Mouse (Mus musculus) neutrophil, adult 5-6 weeks (primary cell): ENCODE results near the gene Socs1. TPM values are rescaled to one million over a fixed set of nuclear protein-coding genes. Genes with fewer than 3 reads are reported as not detected.

Source experiments
- ATAC-seq: fragments of 151-379, 151-347 bp; 2 replicates; pipeline ENCODE4 v1.8.0; 2017; ENCODE audit warnings: mild to moderate bottlenecking, moderate TSS enrichment; ENCODE audit not compliant: insufficient number of reproducible peaks, poor library complexity, low FRiP score, severe bottlenecking; ENCODE audit errors: extremely low read depth
- total RNA-seq: library from RNA; stranded (forward); fragments of 200-1000 nt; gene quantifications from 2 replicates; pipeline ENCODE4 v1.2.3, GENCODE M21; 2017

Socs1 gene
- total RNA-seq, 1 experiment from 2014 or later, result 3.5 TPM

DNA sequence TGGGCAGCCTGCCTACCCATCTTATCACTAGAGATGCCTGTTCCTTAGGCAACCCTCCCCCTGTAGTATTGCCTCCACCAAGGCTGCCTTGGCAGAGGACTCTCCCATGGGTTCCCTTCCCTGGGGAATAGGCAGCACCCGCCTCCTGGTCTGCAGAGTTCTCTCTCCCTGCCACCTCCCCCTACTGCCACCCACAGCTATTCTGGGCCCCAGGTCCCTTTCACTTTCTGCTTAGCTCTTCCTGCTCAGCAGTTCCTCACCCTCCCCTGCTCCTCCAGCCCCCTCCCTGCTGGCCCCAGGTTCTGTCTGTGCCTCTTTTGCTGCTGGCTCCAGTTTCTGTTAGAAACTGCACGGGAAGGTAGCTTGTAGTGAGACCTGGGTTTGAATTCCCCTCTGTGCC is 15.7 kb downstream of the Socs1 start:
- ATAC-seq, result peak; percentile 54

DNA sequence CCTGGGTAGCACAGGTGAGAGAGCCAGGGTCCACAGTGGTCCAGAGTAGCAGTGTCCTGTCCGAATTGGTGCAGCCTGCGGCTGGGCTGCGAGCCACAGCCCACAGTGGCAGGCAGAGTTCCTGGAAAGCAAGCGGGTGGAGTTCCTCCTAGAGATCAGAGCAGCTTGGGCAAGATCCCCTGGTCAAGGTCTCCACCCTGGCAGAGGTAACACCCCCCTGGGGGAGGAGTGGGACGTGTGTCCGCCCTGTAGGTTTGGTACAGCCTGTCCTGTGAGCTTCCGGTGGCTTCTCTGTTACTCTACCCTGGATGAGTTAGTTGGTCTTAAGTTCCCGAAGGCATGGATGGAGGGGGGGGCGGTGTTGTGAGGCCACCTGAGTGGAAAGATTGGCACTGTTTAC is 16.5 kb downstream of the Socs1 start:
- ATAC-seq, result peak; percentile 31; the same call in 1 of the 2 replicates

DNA sequence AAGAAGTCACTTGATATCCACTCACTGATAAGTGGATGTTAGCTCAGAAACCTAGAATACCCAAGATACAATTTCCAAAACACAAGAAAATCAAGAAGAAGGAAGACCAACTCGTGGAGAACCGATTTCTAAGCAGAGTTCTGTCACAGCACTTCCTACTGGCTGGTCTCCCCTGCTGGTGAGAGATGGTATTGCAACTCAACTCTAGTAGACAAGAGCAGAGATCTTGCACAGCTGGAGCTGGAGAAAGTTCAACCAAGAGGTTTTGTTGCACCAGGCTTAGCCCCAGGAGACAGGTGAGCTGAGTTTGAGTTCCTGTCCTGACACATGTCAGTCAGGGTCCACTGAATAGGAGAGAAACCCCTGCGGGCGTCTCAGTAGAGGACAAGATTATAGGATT is 18.2 kb downstream of the Socs1 start:
- peak; percentile 50 for ATAC-seq

DNA sequence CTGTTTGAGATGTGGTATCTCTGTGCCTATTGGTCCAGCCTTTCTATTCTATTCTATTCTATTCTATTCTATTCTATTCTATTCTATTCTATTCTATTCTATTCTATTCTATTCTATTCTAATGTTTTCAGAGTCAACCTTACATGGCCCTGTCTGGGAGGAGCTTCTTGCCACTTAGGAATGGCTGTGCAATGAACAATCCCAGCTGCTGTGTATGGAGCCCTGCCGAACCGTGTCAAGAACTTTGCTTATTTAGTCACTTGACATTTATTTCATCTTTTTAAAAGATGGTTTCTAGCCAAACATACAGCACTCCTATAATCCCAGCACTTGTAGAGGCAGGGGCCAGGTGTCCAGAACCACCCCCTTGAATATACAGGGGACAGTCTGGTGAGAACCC is 21.0 kb downstream of the Socs1 start:
- ATAC-seq, result no peak

DNA sequence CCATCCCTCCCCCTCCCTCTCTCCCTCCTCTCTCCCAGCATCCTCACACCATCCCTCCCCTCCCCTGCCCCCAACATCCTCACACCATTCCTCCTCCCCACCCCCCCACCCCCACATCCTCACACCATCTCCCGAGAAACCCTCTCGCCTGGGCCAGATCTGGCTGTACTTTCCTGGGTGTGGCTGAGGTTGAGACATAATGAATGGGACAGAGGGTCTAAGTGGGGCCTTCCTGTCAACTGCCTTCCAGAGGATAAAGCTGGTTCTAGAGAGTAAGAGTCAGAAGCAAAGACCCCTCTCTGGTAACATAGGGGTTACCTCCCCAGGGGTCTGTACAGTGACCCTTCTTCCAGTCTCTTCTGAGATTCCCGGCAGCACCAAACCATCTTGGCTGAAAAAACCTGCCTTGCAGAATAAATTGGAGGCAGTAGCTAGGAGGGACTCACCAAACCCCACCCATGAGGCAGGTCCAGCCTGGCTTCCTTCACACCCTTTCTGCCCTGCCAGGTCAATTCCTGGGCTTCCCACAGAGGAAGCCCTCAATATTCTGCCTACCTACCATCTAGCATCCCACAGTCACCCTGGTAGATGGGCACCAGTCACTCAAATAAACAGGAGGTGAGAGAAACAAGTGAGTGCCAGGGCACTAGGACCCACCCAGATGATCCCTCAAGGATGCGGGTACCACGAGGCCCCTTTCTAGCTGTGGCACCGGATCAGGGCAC is 21.6 kb downstream of the Socs1 start:
- ATAC-seq, result no peak

DNA sequence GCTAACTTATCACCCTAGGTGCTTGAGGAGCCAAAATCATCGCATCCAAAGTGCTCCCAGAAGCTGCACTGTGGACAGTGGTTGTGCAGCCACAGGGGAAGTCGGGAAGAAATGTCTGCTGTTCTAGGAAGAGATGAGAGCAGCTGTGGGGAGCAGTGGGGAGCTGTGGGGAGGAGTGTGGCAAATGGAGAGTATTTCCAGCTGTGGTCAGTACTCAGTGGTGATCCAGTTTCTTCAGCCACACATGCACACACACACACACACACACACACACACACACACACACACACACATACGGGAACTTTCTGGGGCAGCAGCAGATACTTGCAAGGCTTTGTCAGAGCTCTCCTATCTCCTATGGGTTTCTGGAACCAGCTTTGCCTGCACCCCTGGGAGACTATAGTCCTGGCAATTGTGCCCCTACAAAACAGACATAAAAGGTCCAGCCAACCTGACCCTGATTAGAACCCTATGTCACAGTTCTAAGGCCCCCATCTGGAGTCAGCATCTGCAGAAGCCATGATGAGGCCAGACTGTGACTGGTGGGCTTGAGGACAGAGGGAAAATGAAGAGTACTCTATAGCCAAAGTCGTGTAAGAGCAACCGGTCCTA is 22.7 kb downstream of the Socs1 start:
- ATAC-seq, result no peak

DNA sequence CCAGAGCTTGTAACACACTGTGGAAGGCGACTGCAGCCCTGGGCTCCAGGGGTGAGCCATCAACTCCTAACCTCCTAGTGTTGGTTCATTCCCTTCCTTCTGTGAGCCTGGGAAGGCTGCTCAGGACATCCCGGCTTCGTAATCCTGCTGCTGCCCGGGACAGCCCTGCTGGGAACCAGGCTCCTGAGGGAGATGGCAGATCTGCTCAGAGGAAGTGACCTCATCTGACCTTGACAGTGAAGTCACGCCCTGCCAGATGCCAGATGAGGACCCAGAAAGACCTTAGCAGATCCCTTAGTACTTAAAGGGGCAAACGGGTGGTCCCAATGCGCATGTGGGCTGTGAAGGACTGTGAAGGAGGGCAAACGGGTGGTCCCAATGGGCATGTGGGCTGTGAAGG is 24.2 kb downstream of the Socs1 start:
- no peak for ATAC-seq

DNA sequence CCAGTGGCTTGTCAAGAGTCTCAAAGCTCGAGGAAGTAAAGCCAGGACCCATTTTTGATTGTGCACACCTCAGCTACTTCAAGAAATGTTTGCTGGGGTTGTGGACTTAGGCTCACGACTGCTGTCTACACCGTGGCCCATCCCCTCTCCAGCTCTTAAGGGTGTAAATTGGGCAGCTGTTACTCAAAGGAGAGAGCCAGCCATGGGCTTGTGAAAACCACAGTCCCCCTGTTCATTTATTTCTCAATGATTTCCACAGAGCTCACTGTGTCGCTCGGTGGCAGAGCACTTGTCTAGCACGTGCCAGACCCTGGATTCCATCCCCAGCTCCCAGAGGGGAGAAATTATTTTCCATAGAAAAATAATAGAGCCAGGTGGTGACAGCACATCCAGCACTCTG is 29.2 kb downstream of the Socs1 start:
- no peak for ATAC-seq

DNA sequence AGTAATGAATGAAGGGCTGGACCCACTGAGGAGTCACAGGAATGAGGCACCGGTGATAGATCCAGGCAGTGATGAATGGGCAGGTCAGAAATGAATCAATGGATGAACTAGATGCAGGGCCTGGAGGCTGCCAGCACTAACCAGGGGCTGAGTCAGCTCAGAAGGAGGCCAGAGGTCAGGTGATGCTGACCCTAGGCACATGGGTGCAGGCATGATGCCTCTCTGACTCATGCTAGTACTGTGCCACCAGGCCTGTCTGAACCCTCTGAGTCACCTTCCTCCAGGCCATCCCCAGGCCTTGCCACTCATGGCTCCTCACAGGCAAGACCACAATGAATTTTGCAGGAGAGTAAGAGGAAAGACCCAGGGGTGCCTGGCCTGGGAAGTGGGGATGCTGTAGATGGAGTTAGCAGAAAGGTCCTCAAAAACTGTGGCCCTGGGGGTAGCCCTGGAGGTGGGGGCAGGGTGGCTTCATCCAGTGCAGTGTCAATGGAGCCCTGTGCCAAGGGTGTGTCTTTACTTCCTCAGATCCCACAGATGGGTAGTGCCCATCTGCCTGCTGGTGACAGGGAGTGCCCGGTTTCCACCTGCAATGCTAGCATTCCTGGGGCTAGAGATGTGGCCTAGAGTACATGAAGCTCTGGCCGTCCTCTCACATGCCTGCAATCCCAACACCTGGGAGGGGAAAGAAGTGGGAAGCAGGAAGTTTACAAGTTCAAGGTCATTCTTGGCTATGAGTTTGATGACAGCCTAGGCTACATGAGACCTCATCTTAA is 30.6 kb downstream of the Socs1 start:
- no peak for ATAC-seq

DNA sequence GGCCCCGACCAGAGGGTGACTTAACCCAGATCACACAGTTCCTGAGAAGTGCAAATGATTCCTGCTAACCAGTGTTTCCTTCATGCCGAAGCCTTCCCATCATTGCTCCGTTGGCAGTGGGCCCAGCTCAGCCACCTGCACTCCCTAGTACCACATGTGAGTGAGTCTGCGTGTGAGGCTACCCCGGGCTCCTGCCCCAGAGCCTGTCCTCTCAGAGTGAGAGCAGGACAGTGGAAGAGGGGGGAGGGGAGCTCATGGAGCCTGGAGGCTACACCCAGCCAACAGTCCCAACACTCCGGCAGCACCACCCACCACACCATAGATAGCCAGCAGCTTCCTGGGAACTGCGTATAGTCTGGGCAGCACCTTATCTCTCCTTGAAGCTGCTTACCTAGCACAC is 35.5 kb downstream of the Socs1 start:
- ATAC-seq, result no peak

DNA sequence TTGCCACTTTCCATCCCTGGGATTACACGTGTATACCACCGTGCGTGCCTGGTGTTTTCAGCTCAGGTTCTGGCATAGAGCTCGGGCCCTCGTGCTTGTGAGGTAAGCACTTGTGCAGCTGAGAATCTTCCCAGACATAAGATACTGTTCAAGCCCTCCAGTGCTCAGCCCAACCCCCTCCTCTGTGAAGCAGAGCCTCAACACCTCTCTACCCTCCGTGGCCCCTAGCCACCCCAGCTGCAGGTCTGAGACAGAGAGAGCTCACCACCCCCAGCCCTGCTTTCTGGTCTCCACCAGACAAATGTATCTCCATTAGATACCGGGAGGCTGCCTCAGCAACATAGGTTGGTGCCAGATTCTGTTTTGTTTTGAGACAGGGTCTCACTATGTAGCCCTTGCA is 36.1 kb downstream of the Socs1 start:
- no peak for ATAC-seq

DNA sequence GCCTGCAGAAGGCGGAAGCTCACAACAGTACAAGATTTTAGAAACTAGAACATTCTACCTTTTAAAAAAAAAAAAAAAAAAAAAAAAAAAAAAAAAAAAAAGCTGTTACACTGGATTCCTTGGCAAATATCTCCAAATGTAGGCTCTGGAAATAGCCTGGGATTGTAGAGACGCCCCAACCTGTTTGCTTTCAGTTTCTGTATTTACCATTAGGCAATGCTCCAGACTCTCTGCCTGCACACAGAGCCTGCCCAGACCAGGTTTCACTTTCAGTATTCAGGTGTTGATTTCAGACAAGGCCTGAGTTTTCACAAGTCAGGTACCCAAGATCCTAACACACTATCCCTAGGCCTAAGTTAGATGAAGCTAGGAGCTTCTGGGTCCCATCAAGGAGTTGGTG is 44.3 kb downstream of the Socs1 start:
- ATAC-seq, result peak; percentile 31; the same call in 1 of the 2 replicates

DNA sequence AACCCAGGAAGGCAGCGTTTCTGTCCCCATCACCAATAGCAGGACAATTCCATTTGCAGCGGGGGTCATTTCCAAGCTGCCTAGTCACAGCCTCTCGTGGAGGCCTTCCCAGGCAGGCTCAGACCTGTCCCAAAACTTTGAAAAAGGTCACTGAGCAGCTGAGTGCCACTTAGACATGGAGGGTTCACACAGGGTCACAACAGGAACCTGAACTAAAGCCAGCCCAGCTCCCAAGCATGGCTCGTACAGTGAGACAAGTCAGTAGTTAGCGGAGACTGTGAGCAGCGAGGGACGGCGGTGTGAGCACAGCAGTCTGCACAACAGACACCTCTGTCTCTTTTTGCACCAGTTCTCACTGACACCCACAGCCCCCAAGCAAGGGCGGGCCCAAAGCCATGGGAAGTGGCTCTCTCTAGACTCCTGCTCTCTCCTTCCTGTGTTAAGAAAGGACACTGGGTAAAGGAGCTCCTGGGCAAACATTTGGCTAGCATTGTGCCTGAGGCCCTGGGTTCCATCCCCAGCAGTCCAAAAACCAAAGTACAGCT is 45.4 kb downstream of the Socs1 start:
- no peak for ATAC-seq

DNA sequence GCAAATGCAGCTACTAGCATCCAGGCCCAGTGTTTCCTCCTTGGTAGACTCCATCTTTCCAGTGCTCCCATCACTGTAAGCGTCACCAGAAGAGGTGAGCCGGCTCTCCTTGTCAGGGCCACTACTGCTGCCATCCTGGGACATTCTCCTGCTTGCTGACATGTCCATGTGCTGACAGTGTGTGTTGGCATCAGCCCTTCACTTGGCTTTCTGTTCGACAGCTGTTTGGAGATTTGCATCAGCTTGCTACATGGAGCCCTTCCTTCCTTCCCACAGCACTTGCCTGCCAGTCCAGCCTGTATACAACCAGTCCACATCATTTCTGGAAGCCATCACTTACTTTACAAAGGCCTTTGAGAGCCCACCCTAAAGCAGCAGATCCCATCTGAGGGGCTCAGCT is 46.5 kb downstream of the Socs1 start:
- no peak for ATAC-seq

DNA sequence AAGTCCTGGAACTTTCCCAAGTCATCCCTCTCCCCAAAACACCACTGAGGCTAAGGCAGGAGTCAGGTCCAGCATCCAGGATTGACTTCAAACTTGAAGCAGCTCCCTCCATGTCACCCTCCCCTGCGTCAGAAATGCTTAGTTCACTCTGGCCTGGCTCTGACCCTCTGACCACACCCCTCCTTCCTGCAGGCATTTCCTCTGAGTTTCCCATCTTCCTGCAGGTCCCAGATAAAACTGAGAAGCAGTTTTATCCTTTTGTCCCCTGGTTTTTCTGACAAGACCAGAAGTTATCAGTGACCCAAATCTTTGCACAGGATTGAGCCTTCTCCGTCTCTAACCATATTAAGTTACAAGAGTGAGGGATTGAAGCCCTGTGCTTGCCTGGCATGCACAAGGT is 47.8 kb downstream of the Socs1 start:
- ATAC-seq, result no peak

DNA sequence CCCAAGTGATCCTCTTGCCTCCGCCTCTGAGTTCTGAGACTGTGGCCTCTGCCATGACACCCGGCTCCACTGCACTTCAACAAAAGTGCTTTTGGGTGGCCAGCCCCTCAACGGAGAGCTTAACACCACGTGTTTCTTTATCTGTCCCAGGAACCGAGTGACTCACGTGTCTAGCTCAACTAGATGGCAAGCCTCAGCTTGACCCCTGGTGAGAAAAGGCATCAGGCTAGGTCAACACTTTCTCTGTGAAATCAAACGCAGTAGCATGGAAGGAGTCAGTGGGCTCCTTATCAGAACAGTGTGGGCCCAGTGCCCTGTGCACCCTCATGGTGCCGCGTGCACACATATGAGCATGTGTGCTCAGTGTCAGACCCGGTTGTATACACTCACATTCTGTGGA is 49.0 kb downstream of the Socs1 start:
- ATAC-seq, result no peak

DNA sequence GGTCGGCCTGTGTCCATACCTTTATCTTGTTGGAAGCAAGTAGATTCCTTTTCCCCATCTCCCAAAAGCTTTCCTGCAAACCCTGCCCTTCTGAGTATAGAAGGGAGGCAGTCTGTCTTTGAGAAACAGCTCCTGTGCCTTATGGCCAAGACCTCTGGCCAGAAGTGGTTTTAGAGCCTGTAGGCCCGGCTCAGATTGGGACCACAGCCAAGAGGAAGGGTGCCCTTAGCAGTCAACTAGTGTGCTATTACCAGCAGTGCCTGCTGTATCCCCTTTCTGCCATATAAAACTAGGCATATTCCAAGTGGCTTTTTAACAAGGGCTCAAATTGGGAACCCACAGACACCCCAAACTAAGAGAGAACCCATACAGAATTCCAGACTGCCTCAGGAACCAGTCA is 49.6 kb downstream of the Socs1 start:
- no peak for ATAC-seq

DNA sequence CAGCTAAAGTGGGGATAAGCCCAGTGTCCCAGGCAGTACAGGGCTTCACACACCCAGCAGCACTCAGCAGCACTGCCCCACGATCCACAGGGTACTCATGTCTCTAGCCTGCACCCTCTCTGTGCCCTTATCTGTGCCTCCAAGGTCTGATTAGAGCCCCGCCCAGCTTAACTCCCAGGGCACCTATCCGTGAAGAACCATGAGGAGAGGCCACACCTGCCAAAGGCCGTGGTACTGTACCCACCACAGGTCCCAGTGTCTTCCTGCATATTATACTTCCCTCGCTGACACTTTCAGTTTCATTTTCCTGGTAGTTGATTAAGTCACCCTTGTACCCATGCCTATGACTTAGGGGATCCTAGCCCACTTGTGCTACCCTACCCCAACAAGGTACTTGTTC is 52.9 kb downstream of the Socs1 start:
- no peak for ATAC-seq
